Mouse (Mus musculus) liver, embryonic 14.5 days (tissue): ENCODE results near the gene Plcxd2. TPM values are rescaled to one million over a fixed set of nuclear protein-coding genes. Genes with fewer than 3 reads are reported as not detected.

Source experiments
- ATAC-seq: fragments of 200-750 bp; cut with Nextera tagmentation; 2 replicates; pipeline ENCODE4 v1.8.0; 2017; ENCODE audit warnings: moderate number of reproducible peaks, mild to moderate bottlenecking, moderate library complexity; ENCODE audit not compliant: insufficient read depth
- DNase-seq, 3 experiments: peaks; one replicate each; pipeline ENCODE4 v3.0.0-alpha.2; 2012 to 2013; ENCODE audit warnings: low read depth in 3 of 3, low spot score in 3 of 3
- H3K27ac ChIP-seq: fragments of 300-500 bp; sonication (generic); 2 replicates; pipeline ENCODE4 v1.5.1; 2014; ENCODE audit warnings: moderate library complexity, mild to moderate bottlenecking, control low read depth, inconsistent platforms
- H3K27me3 ChIP-seq: fragments of 300-500 bp; sonication (generic); 2 replicates; pipeline ENCODE4 v1.6.1; 2014; ENCODE audit warnings: mild to moderate bottlenecking, low read length, moderate library complexity; ENCODE audit not compliant: control insufficient read depth, insufficient read depth
- H3K36me3 ChIP-seq: fragments of 300-500 bp; sonication (generic); replicated peaks from 2 replicates; pipeline ENCODE4 v1.6.1; 2014; ENCODE audit warnings: low read depth; ENCODE audit not compliant: control insufficient read depth, insufficient read depth
- H3K4me1 ChIP-seq, 2 experiments: fragments of 200-500 bp in 1 of 2; fragments of 300-500 bp in 1 of 2; sonication (generic) in 1 of 2; replicated peaks; 2 replicates each; pipeline ENCODE4 v1.6.1; 2012 to 2014; ENCODE audit warnings: antibody characterized with exemption in 1 of 2, inconsistent platforms in 1 of 2, low read length in 1 of 2; ENCODE audit not compliant: control insufficient read depth in 2 of 2, insufficient read depth in 2 of 2
- H3K4me2 ChIP-seq: fragments of 300-500 bp; sonication (generic); 2 replicates; pipeline ENCODE4 v1.6.1; 2014; ENCODE audit warnings: low read depth, mild to moderate bottlenecking, control low read depth, moderate library complexity
- H3K4me3 ChIP-seq, 2 experiments: fragments of 200-500 bp in 1 of 2; fragments of 300-500 bp in 1 of 2; sonication (generic) in 1 of 2; 2 replicates each; pipeline ENCODE4 v1.5.1; 2012 to 2014; ENCODE audit warnings: low read depth in 2 of 2, low read length in 2 of 2, mild to moderate bottlenecking in 2 of 2, control low read depth in 1 of 2, inconsistent platforms in 1 of 2, moderate library complexity in 1 of 2; ENCODE audit not compliant: insufficient read depth in 1 of 2
- H3K9ac ChIP-seq: fragments of 300-500 bp; sonication (generic); replicated peaks from 2 replicates; pipeline ENCODE4 v1.6.1; 2014; ENCODE audit warnings: mild to moderate bottlenecking, control low read depth, moderate library complexity
- H3K9me3 ChIP-seq: fragments of 300-500 bp; sonication (generic); 2 replicates; pipeline ENCODE4 v1.6.1; 2016; ENCODE audit warnings: low read length, mixed read lengths; ENCODE audit not compliant: control insufficient read depth
- CTCF ChIP-seq: IDR thresholded peaks from 2 replicates; pipeline ENCODE4 v1.5.1; 2016; ENCODE audit warnings: antibody characterized with exemption, low read depth, control low read depth
- EP300 ChIP-seq: IDR thresholded peaks from 2 replicates; pipeline ENCODE4 v1.6.1; 2016; ENCODE audit warnings: antibody characterized with exemption, low read depth
- WGBS: fragments of 180-500 bp; shearing (Covaris S2); extraction: QIAGEN DNeasy Blood & Tissue Kit; methylation state at CpG from one replicate; pipeline ENCODE4 v1.1.7; 2014; ENCODE audit not compliant: insufficient replicate concordance; 5-methylcytosine and 5-hydroxymethylcytosine counted together
- polyA plus RNA-seq, 2 experiments: library from polyadenylated mRNA; depleted of rRNA in 1 of 2; stranded (reverse) in 1 of 2; unstranded in 1 of 2; fragments of >200 nt; fragmentation: Nextera tagmentation in 1 of 2; extraction: Ambion mirVana in 1 of 2; gene quantifications; 2 replicates each; pipeline versions ENCODE4 v1.2.1 to v1.2.3; 2012 to 2014

Plcxd2 gene
- polyA plus RNA-seq, 2 experiments = 1.6 to 1.9 TPM

DNA sequence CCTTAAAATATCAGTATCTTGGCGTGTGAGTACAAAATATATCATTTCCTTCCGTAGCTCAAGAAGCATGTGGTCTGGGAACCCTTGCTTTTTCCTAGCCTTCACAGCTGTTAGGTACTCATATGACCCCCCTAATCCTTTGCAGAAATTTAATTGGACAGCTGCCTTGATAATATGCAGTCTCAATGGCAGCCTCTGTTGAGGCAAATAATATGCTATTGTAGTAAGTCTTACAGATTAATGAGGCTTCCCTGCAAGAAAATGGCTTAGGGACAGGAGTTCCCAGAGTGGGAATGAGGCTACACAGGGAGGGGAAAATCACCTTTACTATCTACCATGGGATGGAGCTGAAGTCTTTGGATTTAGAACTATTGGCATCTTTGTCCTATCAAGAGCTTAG lies 73.5 kb downstream of the Plcxd2 start:
- WGBS = 36% methylated on average over 2 of the region's 2 CpGs
- ATAC-seq = no peak

DNA sequence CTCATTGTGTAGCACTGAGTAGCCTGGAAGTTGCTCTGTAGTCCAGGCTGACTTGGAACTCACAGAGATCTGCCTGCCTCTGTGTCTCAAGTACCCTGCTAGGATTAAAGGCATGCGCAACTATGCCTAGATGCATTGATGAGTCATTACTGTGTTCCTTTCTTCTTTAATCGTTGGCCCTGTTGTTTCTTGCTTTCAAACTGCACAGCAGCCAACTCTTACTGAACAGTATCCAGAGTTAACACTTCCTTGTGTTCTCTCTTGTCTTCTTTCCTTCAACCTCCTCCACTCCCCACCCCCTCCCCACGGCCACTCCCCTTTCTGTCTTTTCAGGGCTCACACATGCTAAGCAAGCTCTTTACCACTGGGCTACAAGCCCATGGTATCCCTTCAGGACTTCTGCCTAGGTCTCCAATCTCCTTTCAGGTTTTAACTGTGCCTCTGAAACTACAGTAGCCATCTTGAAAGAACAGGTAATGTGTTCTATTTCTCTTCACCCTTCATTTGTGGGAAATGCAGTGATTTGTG lies 74.0 kb downstream of the Plcxd2 start:
- no peak overlapping the region for H3K4me2 ChIP-seq
- H3K27me3 ChIP-seq = no peaks in the 10 kb centered on the region
- no peaks in the 10 kb centered on the region for H3K36me3 ChIP-seq
- ATAC-seq (no peak), DNase-seq (no peak)
- no peak overlapping the region for H3K9ac ChIP-seq
- WGBS = 61% methylated on average over 3 of the region's 3 CpGs
- H3K4me1 ChIP-seq = no peaks in the 10 kb centered on the region
- TF ChIP-seq EP300 (no peak), CTCF (no peak)
- H3K4me3 ChIP-seq = no peak overlapping the region
- no peak overlapping the region for H3K27ac ChIP-seq
- H3K9me3 ChIP-seq = no peaks in the 10 kb centered on the region; the same call in 1 of the 2 replicates

More for the DNA sequence above, 73.5 kb downstream of the Plcxd2 start:
- Histone ChIP-seq H3K4me3 (no peak overlapping the region), H3K9ac (no peak overlapping the region), H3K27ac (no peak overlapping the region), H3K4me1 (no peaks in the 10 kb centered on the region), H3K27me3 (no peaks in the 10 kb centered on the region), H3K4me2 (no peak overlapping the region), H3K9me3 (no peaks in the 10 kb centered on the region; the same call in 1 of the 2 replicates), H3K36me3 (no peaks in the 10 kb centered on the region)
- TF ChIP-seq CTCF (no peak), EP300 (no peak)
- no peak for DNase-seq

DNA sequence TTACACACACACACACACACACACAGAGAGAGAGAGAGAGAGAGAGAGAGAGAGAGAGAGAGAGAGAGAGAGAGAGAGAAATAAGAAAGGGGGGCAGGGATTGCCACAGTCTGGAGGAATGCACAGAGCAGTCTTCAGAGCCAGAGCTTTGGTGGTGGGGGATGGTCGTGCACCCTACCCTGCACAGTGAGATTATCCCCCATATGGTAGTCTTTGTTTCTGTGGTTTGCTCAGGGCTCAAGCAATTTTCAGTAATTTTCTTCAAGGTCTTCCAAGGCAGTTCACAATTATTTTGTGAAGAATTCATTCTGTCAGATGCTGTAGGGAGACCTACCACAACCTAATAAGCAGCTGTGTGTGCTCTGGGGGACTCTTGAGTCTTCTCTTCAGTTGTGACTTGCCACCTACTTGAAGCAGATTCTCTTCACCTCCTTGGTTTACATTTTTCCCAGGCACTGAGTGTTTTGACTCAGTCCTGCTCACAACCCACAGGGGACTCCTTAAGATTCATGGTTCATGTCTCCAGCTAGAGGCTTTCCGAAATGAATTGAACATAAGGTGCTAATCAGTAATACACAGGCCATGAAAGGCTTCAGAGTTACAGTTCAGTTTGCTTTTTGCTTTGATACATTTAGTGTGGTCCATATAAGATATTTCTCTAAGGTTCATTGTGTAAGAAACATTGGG lies 75.2 kb downstream of the Plcxd2 start:
- DNase-seq = no peak
- Histone ChIP-seq H3K9me3 (no peaks in the 10 kb centered on the region; the same call in 1 of the 2 replicates), H3K27ac (no peak overlapping the region), H3K27me3 (no peaks in the 10 kb centered on the region), H3K4me3 (no peak overlapping the region), H3K36me3 (no peaks in the 10 kb centered on the region), H3K9ac (no peak overlapping the region), H3K4me2 (no peak overlapping the region), H3K4me1 (peaks cover 0 to 3% of the 10 kb centered on the region in 2 experiments; a peak in 1 of 4 replicates)
- ATAC-seq = no peak
- TF ChIP-seq EP300 = no peak
- 35% methylated on average over 2 of the region's 2 CpGs for WGBS

DNA sequence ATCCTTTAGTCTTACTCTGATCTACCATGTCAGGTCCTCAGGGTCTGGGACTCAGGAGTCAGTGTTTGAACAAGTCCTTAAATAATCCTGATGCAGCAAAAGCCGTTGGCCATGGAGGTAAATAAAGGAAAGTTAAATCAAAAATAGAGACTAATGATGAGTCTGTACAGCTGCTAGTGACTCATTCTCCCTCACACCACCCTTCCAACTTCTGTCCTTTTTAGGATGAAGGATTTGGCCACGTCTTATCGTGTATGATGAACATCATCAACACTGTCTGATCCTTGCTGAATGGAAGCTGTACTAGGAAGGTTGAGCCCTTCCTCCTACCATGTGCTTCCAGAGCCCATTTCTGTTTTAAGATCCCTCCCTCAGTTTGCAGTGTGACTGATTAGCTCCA lies 79.7 kb downstream of the Plcxd2 start:
- Histone ChIP-seq H3K9me3 (no peaks in the 10 kb centered on the region), H3K4me2 (no peak overlapping the region), H3K27ac (no peak overlapping the region), H3K4me3 (no peak overlapping the region), H3K27me3 (no peaks in the 10 kb centered on the region), H3K36me3 (no peaks in the 10 kb centered on the region), H3K4me1 (peaks cover 0 to 10% of the 10 kb centered on the region in 2 experiments; a peak in 2 of 4 replicates), H3K9ac (no peak overlapping the region)
- no peak for DNase-seq
- WGBS = 60% methylated on average over 3 of the region's 3 CpGs
- TF ChIP-seq CTCF (no peak), EP300 (no peak)
- no peak for ATAC-seq

DNA sequence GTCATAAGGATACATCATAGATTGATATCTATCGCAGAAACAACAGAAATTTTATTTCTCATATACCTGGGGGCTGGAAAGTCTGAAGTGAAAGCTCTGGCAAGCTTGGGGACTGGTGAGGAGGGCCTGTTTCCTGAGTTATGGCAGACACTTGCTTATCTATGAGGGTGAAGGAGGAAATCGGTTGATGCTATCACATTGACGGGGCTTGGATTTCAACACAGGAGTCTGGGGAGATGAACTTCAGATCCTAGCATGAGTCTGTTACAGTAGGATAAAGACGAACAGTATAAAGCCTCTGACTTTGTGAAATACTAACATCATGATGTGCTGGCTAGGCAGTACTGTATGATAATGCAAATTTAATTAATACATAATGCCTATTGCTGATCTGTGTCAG lies 81.9 kb downstream of the Plcxd2 start:
- H3K9ac ChIP-seq = no peak overlapping the region
- TF ChIP-seq CTCF = no peak
- no peak for TF ChIP-seq EP300
- no peaks in the 10 kb centered on the region for H3K36me3 ChIP-seq
- H3K27ac ChIP-seq = no peak overlapping the region
- ATAC-seq (no peak), DNase-seq (no peak)
- no peak overlapping the region for H3K4me2 ChIP-seq
- peaks cover 0 to 14% of the 10 kb centered on the region in 2 experiments; a peak in 2 of 4 replicates for H3K4me1 ChIP-seq
- H3K4me3 ChIP-seq = no peak overlapping the region
- WGBS = 11% methylated on average over 4 of the region's 4 CpGs
- H3K27me3 ChIP-seq = no peaks in the 10 kb centered on the region
- no peaks in the 10 kb centered on the region for H3K9me3 ChIP-seq
